Mouse (Mus musculus) thymus, postnatal 0 days (tissue): ENCODE data around the gene Olfr1496. TPM values are rescaled to one million over a fixed set of nuclear protein-coding genes. Genes with fewer than 3 reads are reported as not detected.
A peak's percentile ranks its signal among the peaks of the same experiment; 100 is the strongest.
"Not testable (repeated sequence)": the region's sequence is repeated elsewhere in the genome, so short reads cannot be mapped to it uniquely, and the experiment has no call there.

Experiments
- DNase-seq: peaks from one replicate; pipeline ENCODE4 v3.0.0-alpha.2; 2015; ENCODE audit warnings: low spot score
- polyA plus RNA-seq: library from polyadenylated mRNA; unstranded; fragments of >200 nt; fragmentation: Nextera tagmentation; extraction: Ambion mirVana; gene quantifications from 2 replicates; pipeline ENCODE4 v1.2.1, GENCODE M21; 2015

Gene Olfr1496
- polyA plus RNA-seq: not detected in 2 replicates

- DNase-seq: no peak
Observed at GRCm38 (mm10) chr19:13777578-13777977, at the start of gene Olfr1496. Gene Olfr1496 (plus strand): TSS chr19:13777878.

DNA sequence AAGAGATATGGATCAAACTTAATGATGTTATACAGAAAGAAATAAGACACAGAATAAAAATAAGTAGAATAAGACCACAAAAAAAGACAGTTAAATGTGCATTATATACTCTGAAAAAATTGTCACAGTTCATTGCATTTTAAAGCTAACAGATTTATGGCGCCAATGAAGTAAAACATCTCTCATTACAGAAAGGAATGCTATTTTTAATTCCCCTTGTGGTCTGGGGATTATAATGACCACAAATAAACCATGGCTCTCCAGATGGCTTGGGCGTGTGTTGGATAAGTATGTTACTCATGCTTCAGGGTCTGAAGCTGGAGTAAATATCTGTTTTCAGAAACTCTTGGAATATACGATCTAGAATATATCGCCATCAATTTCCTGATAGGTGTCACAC lies 38.2 kb upstream of the Olfr1496 start, which contains the start of gene Olfr1494:
Gene Olfr1494 (plus strand): TSS at position 301 of the 400 bp plus-strand sequence.
- DNase-seq: no peak

DNA sequence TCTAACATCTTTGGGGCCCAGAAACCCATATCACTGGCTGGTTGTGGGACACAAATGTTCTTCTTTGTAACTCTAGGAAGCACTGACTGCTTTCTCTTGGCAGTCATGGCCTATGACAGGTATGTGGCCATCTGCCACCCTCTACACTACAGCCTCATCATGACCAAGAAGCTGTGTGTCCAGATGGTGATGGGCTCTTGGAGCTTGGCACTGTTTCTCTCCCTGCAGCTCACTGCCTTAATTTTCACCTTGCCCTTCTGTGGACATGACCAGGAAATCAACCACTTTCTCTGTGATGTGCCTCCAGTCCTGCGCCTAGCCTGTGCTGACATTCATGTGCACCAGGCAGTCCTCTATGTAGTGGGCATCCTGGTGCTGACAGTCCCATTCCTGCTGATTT lies 28.3 kb upstream of the Olfr1496 start:
- no peak for DNase-seq

GRCm38 (mm10) chr19:13764306-13764705 lies 13.4 kb upstream of the Olfr1496 start, which contains the start of gene Olfr1495:
Gene Olfr1495 (plus strand): TSS chr19:13764606.
- no peak for DNase-seq

GRCm38 (mm10) chr19:13768565-13769276 lies 9.0 kb upstream of the Olfr1496 start:
- no peak for DNase-seq

GRCm38 (mm10) chr19:13798102-13798501 lies 20.4 kb downstream of the Olfr1496 start, which contains the start of gene Olfr1497:
Gene Olfr1497 (minus strand): TSS chr19:13798202.
- DNase-seq: no peak

GRCm38 (mm10) chr19:13805486-13805885 lies 27.8 kb downstream of the Olfr1496 start:
- DNase-seq: not testable (repeated sequence)

DNA sequence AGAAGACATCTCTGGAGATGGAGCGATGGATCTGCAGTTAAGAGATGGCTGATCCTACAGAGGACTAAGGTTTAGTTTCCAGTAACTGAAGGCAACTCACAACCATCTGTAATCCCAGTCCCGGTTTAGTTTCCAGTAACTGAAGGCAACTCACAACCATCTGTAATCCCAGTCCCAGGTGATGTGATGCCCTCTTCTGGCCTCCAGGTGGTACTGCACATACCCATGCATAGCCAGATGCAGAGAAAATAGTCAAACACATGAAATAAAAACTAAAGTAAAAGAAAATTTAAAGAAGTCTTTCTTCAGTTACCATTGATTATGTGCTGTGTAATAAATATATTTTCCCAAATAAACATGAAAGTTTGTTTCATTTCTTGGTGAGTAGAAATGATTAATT lies 35.1 kb downstream of the Olfr1496 start:
- no peak for DNase-seq

GRCm38 (mm10) chr19:13818827-13819226 lies 41.1 kb downstream of the Olfr1496 start:
- DNase-seq: peak; percentile 2

GRCm38 (mm10) chr19:13819347-13819746 lies 41.7 kb downstream of the Olfr1496 start, which contains the start of gene Olfr1499:
Gene Olfr1499 (minus strand): TSS chr19:13819447.
- DNase-seq: no peak

DNA sequence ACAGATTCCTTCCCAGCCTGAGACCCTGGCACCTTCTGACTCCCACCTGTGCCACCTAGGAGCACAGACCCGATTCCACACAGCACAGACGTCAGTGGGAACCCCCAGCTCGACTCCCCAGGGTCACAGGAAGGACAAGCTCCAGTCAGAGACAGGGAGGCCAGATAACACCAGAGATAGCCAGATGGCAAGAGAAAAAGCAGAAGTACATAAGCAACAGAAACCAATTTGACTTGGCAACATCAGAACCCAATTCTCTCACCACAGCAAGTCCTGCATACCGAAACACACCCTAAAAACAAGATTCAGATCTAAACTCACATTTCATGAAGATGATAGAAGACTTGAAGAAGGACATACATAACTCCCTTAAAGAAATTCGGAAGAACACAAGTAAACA lies 43.2 kb downstream of the Olfr1496 start:
- no peak for DNase-seq

DNA sequence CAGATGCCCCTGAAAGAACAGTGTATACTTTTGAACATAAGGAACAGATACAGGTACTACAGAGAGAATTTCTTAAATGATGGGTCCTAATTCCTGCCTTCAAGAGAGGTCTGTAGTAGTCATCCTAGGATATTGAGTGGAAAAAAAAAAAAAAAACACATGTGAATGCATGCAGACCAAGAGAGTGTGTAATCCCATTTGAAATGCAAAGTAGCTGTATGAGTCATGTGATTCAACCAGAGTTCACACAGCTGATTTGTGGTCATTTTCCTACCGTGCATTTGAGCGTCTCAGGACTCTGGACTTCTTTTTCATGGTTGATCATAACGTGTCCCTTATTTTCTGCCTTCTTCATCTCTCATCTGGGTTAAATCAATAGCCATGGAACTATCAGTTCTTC lies 50.8 kb downstream of the Olfr1496 start:
- DNase-seq: no peak

DNA sequence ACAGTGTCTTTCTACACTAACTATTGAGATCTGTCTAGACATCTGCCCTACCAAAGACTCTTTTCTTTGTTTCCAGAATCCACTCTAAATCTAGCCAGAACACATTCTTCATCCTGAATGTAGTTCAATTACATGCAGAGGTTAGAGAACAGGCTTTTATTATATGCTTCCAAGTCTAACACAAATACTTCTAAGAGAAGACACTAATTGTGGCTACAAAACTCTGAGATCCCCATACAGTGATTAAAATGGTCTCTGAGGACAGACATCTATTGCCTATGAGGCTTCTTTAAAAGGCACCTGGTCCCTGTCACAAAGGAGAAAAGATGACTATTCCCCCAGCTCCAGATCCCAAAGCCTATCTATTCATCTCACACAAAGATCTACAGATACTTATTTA lies 52.7 kb downstream of the Olfr1496 start, which contains the start of gene Olfr1500:
Gene Olfr1500 (minus strand): TSS at position 101 of the 400 bp plus-strand sequence.
- no peak for DNase-seq

Other genes with a start within 250 kb of the Olfr1496 start
- gene Olfr1480, start 250.0 kb upstream of the Olfr1496 start, polyA plus RNA-seq: not detected in 2 replicates
- not detected in 2 replicates for gene Olfr1484, start 194.4 kb upstream of the Olfr1496 start, polyA plus RNA-seq
- not detected in 2 replicates for gene Olfr1487, start 160.5 kb upstream of the Olfr1496 start, polyA plus RNA-seq
- not detected in 2 replicates for gene Olfr1489, start 146.3 kb upstream of the Olfr1496 start, polyA plus RNA-seq
- not detected in 2 replicates for gene Olfr1490, start 126.8 kb upstream of the Olfr1496 start, polyA plus RNA-seq
- not detected in 2 replicates for gene Olfr1491, start 80.6 kb upstream of the Olfr1496 start, polyA plus RNA-seq
- not detected in 2 replicates for gene Olfr1493-ps1, start 54.6 kb upstream of the Olfr1496 start, polyA plus RNA-seq
- gene Olfr1494, start 38.1 kb upstream of the Olfr1496 start, polyA plus RNA-seq: not detected in 2 replicates
- not detected in 2 replicates for gene Olfr1495, start 13.3 kb upstream of the Olfr1496 start, polyA plus RNA-seq
- not detected in 2 replicates for gene Olfr1497, start 20.3 kb downstream of the Olfr1496 start, polyA plus RNA-seq
- not detected in 2 replicates for gene Olfr1499, start 41.6 kb downstream of the Olfr1496 start, polyA plus RNA-seq
- not detected in 2 replicates for gene Olfr1500, start 52.6 kb downstream of the Olfr1496 start, polyA plus RNA-seq
- not detected in 2 replicates for gene Olfr1501, start 72.8 kb downstream of the Olfr1496 start, polyA plus RNA-seq
- gene Olfr1502, start 83.9 kb downstream of the Olfr1496 start, polyA plus RNA-seq: not detected in 2 replicates
- not detected in 2 replicates for gene Olfr1504, start 120.0 kb downstream of the Olfr1496 start, polyA plus RNA-seq
- gene Olfr1505, start 135.7 kb downstream of the Olfr1496 start, polyA plus RNA-seq: not detected in 2 replicates